Mouse (Mus musculus): ENCODE results near the gene Gm42688. TPM values are rescaled to one million over a fixed set of nuclear protein-coding genes. Genes with fewer than 3 reads are reported as not detected.

Gene Gm42688
- polyA plus RNA-seq, 1 experiment from 2014 or later: 1.2 TPM

DNA sequence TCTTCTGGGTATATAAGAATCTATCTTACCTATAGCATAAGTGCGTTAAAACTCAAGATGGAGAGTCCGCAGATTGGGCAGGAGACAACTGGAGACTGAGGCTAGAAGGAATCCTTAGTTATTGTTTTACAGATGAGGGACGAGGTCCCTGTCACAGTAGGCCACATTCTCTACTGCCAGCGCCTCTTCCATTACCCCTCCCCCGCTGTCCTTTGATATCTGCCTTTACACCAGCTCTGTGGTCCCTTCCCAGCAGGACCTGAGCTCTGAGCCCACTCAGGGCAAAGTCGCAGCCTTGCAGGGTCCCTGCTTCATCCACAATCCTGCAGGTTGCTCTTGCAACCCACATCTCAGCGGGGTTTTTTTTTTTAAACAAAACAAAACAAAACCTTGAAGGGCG is 33.2 kb upstream of the Gm42688 start:
- no peaks in the 10 kb centered on the region for H3K9me3 ChIP-seq (replicated peaks; ENCODE audit: control insufficient read depth, low read length)
- no peak overlapping the region for H3K9ac ChIP-seq (ENCODE audit: low read depth, low read length)
- H3K4me1 ChIP-seq (ENCODE audit: control insufficient read depth, insufficient read depth, low read length): peaks cover 15% of the 10 kb centered on the region
- H3K4me3 ChIP-seq (ENCODE audit: low read depth, low read length): peak overlapping the region; percentile 27
- peaks cover 98% of the 10 kb centered on the region for H3K27me3 ChIP-seq (ENCODE audit: control insufficient read depth, insufficient read depth, low read length)
- ATAC-seq (replicated peaks; ENCODE audit: insufficient number of reproducible peaks, low FRiP score, low TSS enrichment): no peak
- WGBS (ENCODE audit: insufficient replicate concordance): 2% methylated on average over 8 of the region's 8 CpGs
- H3K27ac ChIP-seq (ENCODE audit: low read depth, low read length): no peak overlapping the region
- H3K36me3 ChIP-seq (ENCODE audit: control insufficient read depth, insufficient read depth, low read length): no peaks in the 10 kb centered on the region
- peak overlapping the region; percentile 56; the same call in 1 of the 2 replicates for H3K4me2 ChIP-seq

DNA sequence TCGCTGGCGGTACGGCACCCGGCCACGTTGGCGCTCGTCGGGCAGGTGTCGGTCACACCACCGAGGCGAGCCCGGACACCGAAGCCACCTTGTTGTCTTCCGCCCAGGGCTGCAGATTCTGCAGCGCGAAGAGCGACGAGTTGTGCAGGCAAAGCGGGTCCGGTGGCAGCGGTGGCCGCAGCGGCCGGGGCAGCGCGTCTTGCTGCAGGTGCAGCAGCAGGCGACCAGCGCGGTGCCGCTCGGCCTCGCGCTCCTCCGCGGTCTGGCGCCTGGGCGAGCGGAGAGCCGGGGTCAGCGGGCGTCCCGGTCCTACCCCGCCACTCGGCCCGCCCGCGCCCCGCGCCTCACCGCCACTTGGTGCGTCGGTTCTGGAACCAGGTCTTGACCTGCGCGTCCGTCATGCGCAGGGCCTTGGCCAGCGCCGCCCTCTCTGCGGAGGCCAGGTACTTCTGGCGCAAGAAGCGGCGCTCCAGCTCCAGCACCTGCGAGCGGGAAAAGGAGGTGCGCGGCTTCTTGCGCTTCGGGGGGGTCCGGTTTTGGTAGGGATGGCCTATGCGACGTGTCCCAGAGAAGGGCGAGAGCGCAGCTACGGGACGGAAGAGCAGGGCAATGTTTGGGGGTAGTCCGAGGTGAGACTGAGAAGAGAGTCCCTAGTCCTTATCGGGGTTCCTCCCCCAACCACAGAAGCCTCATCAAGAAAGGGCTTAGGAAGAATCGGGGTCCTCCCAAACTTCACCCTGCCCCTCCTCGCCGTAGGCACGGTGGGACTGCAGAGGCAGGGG is 32.5 kb upstream of the Gm42688 start:
- Histone ChIP-seq H3K9me3 (replicated peaks; ENCODE audit: control insufficient read depth, low read length) (no peaks in the 10 kb centered on the region), H3K36me3 (ENCODE audit: control insufficient read depth, insufficient read depth, low read length) (no peaks in the 10 kb centered on the region), H3K27ac (ENCODE audit: low read depth, low read length) (no peak overlapping the region), H3K27me3 (ENCODE audit: control insufficient read depth, insufficient read depth, low read length) (peaks cover 97% of the 10 kb centered on the region), H3K4me3 (ENCODE audit: low read depth, low read length) (peak overlapping the region; percentile 27), H3K4me1 (ENCODE audit: control insufficient read depth, insufficient read depth, low read length) (peaks cover 15% of the 10 kb centered on the region), H3K4me2 (peak overlapping the region; percentile 56), H3K9ac (ENCODE audit: low read depth, low read length) (no peak overlapping the region)
- under 1% methylated on average over 80 of the region's 81 CpGs for WGBS (ENCODE audit: insufficient replicate concordance)
- ATAC-seq (replicated peaks; ENCODE audit: insufficient number of reproducible peaks, low FRiP score, low TSS enrichment): no peak

DNA sequence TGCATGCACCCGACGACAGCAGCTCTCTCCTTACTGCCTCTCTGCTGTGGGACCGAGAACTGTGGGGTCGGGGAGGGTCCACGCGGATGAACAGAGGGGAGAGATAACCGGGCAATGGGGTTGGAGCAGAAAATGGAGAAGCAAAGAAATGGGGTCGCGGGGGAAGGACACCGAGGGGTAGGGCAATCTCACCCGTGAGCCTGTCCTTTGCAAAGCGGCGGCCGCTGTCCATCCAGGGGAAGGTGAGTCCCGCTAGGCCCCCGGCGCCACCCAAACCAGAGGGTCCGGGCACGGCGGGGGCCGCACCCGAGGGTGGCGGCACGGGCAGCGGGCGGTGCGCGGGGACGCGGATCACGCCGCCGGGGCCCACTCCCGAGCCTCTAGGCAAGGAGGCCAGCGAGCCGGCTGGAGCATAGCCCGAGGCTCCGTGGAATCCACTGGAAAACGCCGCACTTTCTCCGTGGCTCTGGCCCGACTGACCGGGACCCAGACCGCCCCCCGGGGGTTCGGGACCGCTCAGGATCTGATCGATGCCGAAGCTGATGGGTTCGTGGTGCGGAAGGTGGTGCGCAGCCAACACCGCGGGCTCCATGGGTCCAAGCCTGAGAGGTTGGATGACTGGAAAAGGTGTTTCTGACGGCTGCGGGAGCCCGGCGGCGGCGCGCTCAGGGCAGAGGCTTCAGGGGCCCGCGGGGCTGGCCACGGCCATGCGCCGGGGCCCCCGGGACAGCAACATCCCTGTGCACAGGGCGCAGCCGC is 31.8 kb upstream of the Gm42688 start:
- WGBS (ENCODE audit: insufficient replicate concordance): under 1% methylated on average over 55 of the region's 69 CpGs
- 0 out of 2 replicates have a peak, but pooled peaks have one; percentile 27 for ATAC-seq (replicated peaks; ENCODE audit: insufficient number of reproducible peaks, low FRiP score, low TSS enrichment)

DNA sequence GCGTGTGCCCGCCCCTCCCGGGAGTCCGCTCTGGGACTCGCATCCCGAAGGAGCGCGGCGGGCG is 31.3 kb upstream of the Gm42688 start, which contains the start of gene Tlx2:
TSS of gene Tlx2 (minus strand) at position 47 of the 64 bp plus-strand sequence.
- Histone ChIP-seq H3K27me3 (ENCODE audit: control insufficient read depth, insufficient read depth, low read length) (peaks cover 96% of the 10 kb centered on the region), H3K36me3 (ENCODE audit: control insufficient read depth, insufficient read depth, low read length) (no peaks in the 10 kb centered on the region), H3K9ac (ENCODE audit: low read depth, low read length) (no peak within 1 kb of the TSS), H3K4me2 (peak within 1 kb of the TSS; percentile 56), H3K27ac (ENCODE audit: low read depth, low read length) (no peak within 1 kb of the TSS), H3K9me3 (replicated peaks; ENCODE audit: control insufficient read depth, low read length) (no peaks in the 10 kb centered on the region), H3K4me1 (ENCODE audit: control insufficient read depth, insufficient read depth, low read length) (peaks cover 15% of the 10 kb centered on the region), H3K4me3 (ENCODE audit: low read depth, low read length) (peak within 1 kb of the TSS; percentile 27)
- under 1% methylated on average over 10 of the region's 10 CpGs for WGBS (ENCODE audit: insufficient replicate concordance)
- ATAC-seq (replicated peaks; ENCODE audit: insufficient number of reproducible peaks, low FRiP score, low TSS enrichment): no peak

More for the DNA sequence above, 31.8 kb upstream of the Gm42688 start:
- H3K9me3 ChIP-seq (replicated peaks; ENCODE audit: control insufficient read depth, low read length): no peaks in the 10 kb centered on the region
- H3K4me2 ChIP-seq: peak overlapping the region; percentile 48
- H3K27me3 ChIP-seq (ENCODE audit: control insufficient read depth, insufficient read depth, low read length): peaks cover 97% of the 10 kb centered on the region
- H3K36me3 ChIP-seq (ENCODE audit: control insufficient read depth, insufficient read depth, low read length): no peaks in the 10 kb centered on the region
- peak overlapping the region; percentile 27 for H3K4me3 ChIP-seq (ENCODE audit: low read depth, low read length)
- H3K27ac ChIP-seq (ENCODE audit: low read depth, low read length): no peak overlapping the region
- no peak overlapping the region for H3K9ac ChIP-seq (ENCODE audit: low read depth, low read length)
- peaks cover 15% of the 10 kb centered on the region for H3K4me1 ChIP-seq (ENCODE audit: control insufficient read depth, insufficient read depth, low read length)

DNA sequence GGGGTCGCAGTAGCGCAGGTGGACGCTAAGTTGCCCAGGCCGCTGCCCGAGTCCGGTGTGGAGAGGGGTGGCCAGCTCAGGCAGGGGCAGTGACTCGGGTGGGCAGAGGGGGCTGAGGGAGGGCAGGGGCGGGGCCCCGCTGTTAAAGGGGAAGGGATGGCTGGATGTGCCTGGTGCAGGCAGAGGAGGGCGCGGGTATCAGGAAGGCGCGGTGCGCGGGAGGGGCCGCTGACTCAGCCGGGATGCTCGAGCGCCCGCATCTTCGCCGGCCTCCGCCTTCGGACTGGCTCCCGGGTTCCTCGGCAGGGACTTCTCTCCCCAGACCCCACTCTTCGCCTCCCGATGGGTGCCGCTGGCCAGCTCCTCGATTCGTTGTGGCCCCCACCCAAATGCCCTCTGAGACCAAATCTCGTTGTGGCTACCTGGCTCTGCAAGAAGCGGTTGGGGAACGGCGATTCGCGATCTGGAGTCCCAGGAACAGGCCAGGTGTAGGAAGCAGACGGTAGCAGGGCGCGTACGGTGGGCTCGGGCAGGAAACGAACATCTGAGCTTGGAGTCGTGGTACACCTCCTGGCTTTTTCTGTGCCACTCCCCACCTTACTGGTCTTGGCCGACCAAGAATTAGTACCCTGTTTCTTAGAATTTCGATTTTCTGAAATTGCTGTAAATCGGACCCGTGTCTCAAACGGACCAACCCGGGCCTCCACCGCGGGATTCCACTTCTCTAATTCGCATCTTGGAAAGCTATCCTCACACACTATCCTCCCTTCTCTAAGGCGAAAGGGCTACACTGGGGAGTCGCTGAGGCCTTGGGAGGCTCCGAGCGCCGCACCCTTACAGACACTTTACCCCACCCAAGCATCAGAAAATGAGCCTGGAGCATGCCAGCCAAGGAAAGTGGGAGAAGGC is 30.9 kb upstream of the Gm42688 start:
- 0 out of 2 replicates have a peak, but pooled peaks have one; percentile 8 for ATAC-seq (replicated peaks; ENCODE audit: insufficient number of reproducible peaks, low FRiP score, low TSS enrichment)
- H3K4me2 ChIP-seq: peak overlapping the region; percentile 48
- WGBS (ENCODE audit: insufficient replicate concordance): 2% methylated on average over 48 of the region's 58 CpGs
- peaks cover 96% of the 10 kb centered on the region for H3K27me3 ChIP-seq (ENCODE audit: control insufficient read depth, insufficient read depth, low read length)
- peak overlapping the region; percentile 24 for H3K4me3 ChIP-seq (ENCODE audit: low read depth, low read length)
- peaks cover 15% of the 10 kb centered on the region for H3K4me1 ChIP-seq (ENCODE audit: control insufficient read depth, insufficient read depth, low read length)
- H3K27ac ChIP-seq (ENCODE audit: low read depth, low read length): no peak overlapping the region
- no peaks in the 10 kb centered on the region for H3K9me3 ChIP-seq (replicated peaks; ENCODE audit: control insufficient read depth, low read length)
- H3K9ac ChIP-seq (ENCODE audit: low read depth, low read length): no peak overlapping the region
- H3K36me3 ChIP-seq (ENCODE audit: control insufficient read depth, insufficient read depth, low read length): no peaks in the 10 kb centered on the region

DNA sequence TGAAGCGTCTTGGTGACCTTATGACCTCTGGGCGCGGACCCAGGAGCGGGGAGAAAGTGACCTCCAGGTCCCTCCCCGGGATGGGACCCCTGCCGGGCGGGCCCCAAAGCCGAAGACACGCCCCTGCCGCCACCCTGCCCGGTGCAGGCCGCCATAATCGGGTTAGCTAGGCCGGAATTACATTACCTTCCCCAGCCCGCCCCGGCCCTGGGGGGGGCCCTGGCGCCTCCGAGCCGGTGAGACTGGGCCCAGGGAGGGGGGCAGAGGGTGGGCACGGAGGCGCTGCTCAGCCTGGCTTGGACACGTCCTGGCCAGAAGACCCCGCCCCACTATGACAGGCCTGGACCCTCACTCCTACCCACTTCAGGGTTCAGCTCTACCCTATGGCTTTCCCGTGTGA is 30.2 kb upstream of the Gm42688 start:
- WGBS (ENCODE audit: insufficient replicate concordance): under 1% methylated on average over 15 of the region's 24 CpGs
- H3K9ac ChIP-seq (ENCODE audit: low read depth, low read length): no peak overlapping the region
- H3K4me1 ChIP-seq (ENCODE audit: control insufficient read depth, insufficient read depth, low read length): peaks cover 15% of the 10 kb centered on the region
- no peak for ATAC-seq (replicated peaks; ENCODE audit: insufficient number of reproducible peaks, low FRiP score, low TSS enrichment)
- peaks cover 96% of the 10 kb centered on the region for H3K27me3 ChIP-seq (ENCODE audit: control insufficient read depth, insufficient read depth, low read length)
- no peaks in the 10 kb centered on the region for H3K9me3 ChIP-seq (replicated peaks; ENCODE audit: control insufficient read depth, low read length)
- peak overlapping the region; percentile 22 for H3K4me3 ChIP-seq (ENCODE audit: low read depth, low read length)
- no peak overlapping the region for H3K27ac ChIP-seq (ENCODE audit: low read depth, low read length)
- H3K36me3 ChIP-seq (ENCODE audit: control insufficient read depth, insufficient read depth, low read length): no peaks in the 10 kb centered on the region
- peak overlapping the region; percentile 38 for H3K4me2 ChIP-seq

DNA sequence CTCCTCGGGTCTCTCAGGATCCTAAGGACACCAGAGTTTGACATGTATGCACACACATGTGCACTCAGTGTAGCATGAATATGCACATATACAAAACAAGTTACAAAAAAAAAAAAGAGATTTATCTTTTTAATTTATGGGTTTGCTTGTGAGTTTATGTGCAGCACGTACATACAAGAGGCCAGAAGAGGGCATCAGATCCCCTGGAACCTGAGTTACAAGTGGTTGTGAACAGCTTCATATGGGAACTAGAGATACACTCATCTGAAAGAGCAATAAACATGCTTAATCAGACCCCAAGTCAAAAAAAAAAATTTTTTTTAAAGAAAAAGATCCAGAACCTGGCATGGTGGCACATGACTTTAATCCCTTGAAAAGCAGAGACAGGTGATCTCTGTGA is 26.4 kb upstream of the Gm42688 start:
- H3K4me2 ChIP-seq: no peak overlapping the region
- no peak overlapping the region for H3K4me3 ChIP-seq (ENCODE audit: low read depth, low read length)
- H3K9me3 ChIP-seq (replicated peaks; ENCODE audit: control insufficient read depth, low read length): no peaks in the 10 kb centered on the region
- H3K36me3 ChIP-seq (ENCODE audit: control insufficient read depth, insufficient read depth, low read length): no peaks in the 10 kb centered on the region
- H3K27me3 ChIP-seq (ENCODE audit: control insufficient read depth, insufficient read depth, low read length): peaks cover 68% of the 10 kb centered on the region
- ATAC-seq (replicated peaks; ENCODE audit: insufficient number of reproducible peaks, low FRiP score, low TSS enrichment): no peak
- H3K4me1 ChIP-seq (ENCODE audit: control insufficient read depth, insufficient read depth, low read length): peaks cover 4% of the 10 kb centered on the region
- WGBS (ENCODE audit: insufficient replicate concordance): 12% methylated on average over 2 of the region's 2 CpGs
- H3K27ac ChIP-seq (ENCODE audit: low read depth, low read length): no peak overlapping the region
- H3K9ac ChIP-seq (ENCODE audit: low read depth, low read length): no peak overlapping the region

DNA sequence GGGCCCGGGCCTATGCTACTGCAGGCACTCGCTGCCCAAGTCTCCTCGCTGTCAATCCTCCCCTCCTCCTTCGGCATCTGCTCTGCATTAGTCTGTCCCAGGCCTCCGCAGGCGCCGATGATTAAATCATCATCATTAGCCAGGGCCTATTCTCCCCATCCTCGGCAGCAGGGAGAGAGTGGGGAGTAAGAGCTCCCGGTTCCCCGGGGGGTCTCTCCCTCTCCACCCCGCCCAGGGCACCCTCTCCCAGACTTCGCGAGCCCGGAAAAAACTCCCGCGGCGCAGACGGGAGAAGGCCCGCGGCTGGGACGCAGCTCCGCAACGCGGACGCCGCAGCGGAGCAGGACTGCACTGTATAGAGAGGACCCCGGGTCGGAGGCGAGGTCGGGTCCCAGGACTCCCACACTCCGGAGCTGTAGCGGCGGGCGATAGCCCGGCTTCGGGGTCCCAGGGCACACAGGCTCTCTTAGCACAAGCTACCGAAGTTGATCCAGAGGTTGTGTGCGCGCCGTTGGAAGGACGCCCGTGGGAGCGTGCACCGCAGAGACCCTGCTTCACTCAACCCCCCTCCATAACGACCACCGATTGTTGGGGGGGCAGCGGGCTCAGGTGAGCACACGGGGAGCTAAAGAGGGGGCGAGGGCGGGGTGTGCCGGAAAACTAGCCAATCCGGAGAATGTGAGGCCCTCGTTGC is 23.6 kb upstream of the Gm42688 start, which contains the start of gene Pcgf1:
TSS of gene Pcgf1 (plus strand) at position 240 of the 694 bp plus-strand sequence.
- under 1% methylated on average over 54 of the region's 54 CpGs for WGBS (ENCODE audit: insufficient replicate concordance)
- H3K4me2 ChIP-seq: peak within 1 kb of the TSS; percentile 96
- H3K4me1 ChIP-seq (ENCODE audit: control insufficient read depth, insufficient read depth, low read length): no peaks in the 10 kb centered on the region
- ATAC-seq (replicated peaks; ENCODE audit: insufficient number of reproducible peaks, low FRiP score, low TSS enrichment): peak; percentile 52
- H3K9ac ChIP-seq (ENCODE audit: low read depth, low read length): peak within 1 kb of the TSS; percentile 85
- 0 out of 2 replicates have a peak, but pooled peaks cover 6% of the 10 kb centered on the region for H3K36me3 ChIP-seq (ENCODE audit: control insufficient read depth, insufficient read depth, low read length)
- H3K9me3 ChIP-seq (replicated peaks; ENCODE audit: control insufficient read depth, low read length): no peaks in the 10 kb centered on the region
- peaks cover 49% of the 10 kb centered on the region for H3K27me3 ChIP-seq (ENCODE audit: control insufficient read depth, insufficient read depth, low read length)
- peak within 1 kb of the TSS; percentile 73 for H3K4me3 ChIP-seq (ENCODE audit: low read depth, low read length)
- peak within 1 kb of the TSS; percentile 77 for H3K27ac ChIP-seq (ENCODE audit: low read depth, low read length)

Data from heart, embryonic 11.5 days (tissue).